Mouse (Mus musculus): Measurements from ENCODE around the gene Kcnj9. TPM values are rescaled to one million over a fixed set of nuclear protein-coding genes. Genes with fewer than 3 reads are reported as not detected.

The Kcnj9 gene
- polyA plus RNA-seq, 1 experiment from 2014 or later = 0.04 TPM

DNA sequence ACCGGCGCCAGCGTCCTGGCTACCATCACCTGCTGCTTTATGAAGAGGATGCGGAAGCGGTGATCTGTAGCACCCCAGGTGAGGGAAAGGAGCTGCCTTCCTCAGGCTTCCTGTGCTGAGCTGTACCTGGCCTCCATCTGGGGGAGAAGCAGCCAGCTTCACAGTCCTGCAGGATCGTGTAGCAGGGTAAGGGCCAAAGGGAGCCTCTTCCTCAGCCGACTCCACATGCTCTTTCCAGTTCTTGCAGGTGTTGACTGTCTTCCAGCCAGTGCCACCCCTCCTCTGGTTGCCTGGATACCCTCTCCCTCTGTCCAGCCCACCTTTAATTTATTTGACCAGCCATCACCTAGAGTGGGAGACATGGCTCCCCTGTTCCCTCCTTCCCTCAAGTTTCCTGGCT, 9.8 kb downstream of the Kcnj9 start:
- ATAC-seq (ENCODE audit: insufficient read depth) (no peak), DNase-seq (no peak)
- Histone ChIP-seq H3K9me3 (ENCODE audit: low read depth, low read length) (no peaks in the 10 kb centered on the region), H3K36me3 (ENCODE audit: insufficient read depth) (peaks cover 22% of the 10 kb centered on the region), H3K4me3 (ENCODE audit: low read depth, low read length) (no peak overlapping the region), H3K27me3 (ENCODE audit: insufficient read depth, low read length) (no peaks in the 10 kb centered on the region), H3K4me2 (no peak overlapping the region), H3K4me1 (ENCODE audit: insufficient read depth) (no peaks in the 10 kb centered on the region), H3K9ac (no peak overlapping the region), H3K27ac (ENCODE audit: low read depth) (no peak overlapping the region)
- no peak for TF ChIP-seq CTCF (IDR thresholded peaks at IDR 0.05; ENCODE audit: low read depth)
- 80% methylated on average over 7 of the region's 7 CpGs for WGBS

- Histone ChIP-seq H3K27ac (ENCODE audit: low read depth) (no peak overlapping the region), H3K36me3 (ENCODE audit: insufficient read depth) (peaks cover 22% of the 10 kb centered on the region), H3K4me2 (no peak overlapping the region), H3K9me3 (ENCODE audit: low read depth, low read length) (no peaks in the 10 kb centered on the region), H3K9ac (no peak overlapping the region), H3K27me3 (ENCODE audit: insufficient read depth, low read length) (no peaks in the 10 kb centered on the region), H3K4me1 (ENCODE audit: insufficient read depth) (no peaks in the 10 kb centered on the region), H3K4me3 (ENCODE audit: low read depth, low read length) (no peak overlapping the region)
- DNase-seq = no peak
- 85% methylated on average over 19 of the region's 19 CpGs for WGBS
- no peak for ATAC-seq (ENCODE audit: insufficient read depth)
- TF ChIP-seq CTCF (IDR thresholded peaks at IDR 0.05; ENCODE audit: low read depth) = no peak
Measured at GRCm38 (mm10) chr1:172318424-172319035, 10.6 kb downstream of the Kcnj9 start.

GRCm38 (mm10) chr1:172317946-172318345, 11.2 kb downstream of the Kcnj9 start:
- H3K4me1 ChIP-seq (ENCODE audit: insufficient read depth) = peaks cover 5% of the 10 kb centered on the region
- H3K4me2 ChIP-seq = no peak overlapping the region
- no peak overlapping the region for H3K27ac ChIP-seq (ENCODE audit: low read depth)
- 55% methylated on average over 15 of the region's 15 CpGs for WGBS
- peaks cover 22% of the 10 kb centered on the region for H3K36me3 ChIP-seq (ENCODE audit: insufficient read depth)
- DNase-seq = no peak
- no peaks in the 10 kb centered on the region for H3K27me3 ChIP-seq (ENCODE audit: insufficient read depth, low read length)
- H3K4me3 ChIP-seq (ENCODE audit: low read depth, low read length) = no peak overlapping the region
- no peak for TF ChIP-seq CTCF (IDR thresholded peaks at IDR 0.05; ENCODE audit: low read depth)
- H3K9ac ChIP-seq = no peak overlapping the region
- no peaks in the 10 kb centered on the region for H3K9me3 ChIP-seq (ENCODE audit: low read depth, low read length)
- no peak for ATAC-seq (ENCODE audit: insufficient read depth)

- WGBS = 57% methylated on average over 18 of the region's 18 CpGs
- H3K27ac ChIP-seq (ENCODE audit: low read depth) = no peak overlapping the region
- H3K4me1 ChIP-seq (ENCODE audit: insufficient read depth) = peaks cover 8% of the 10 kb centered on the region
- ATAC-seq (ENCODE audit: insufficient read depth) (no peak), DNase-seq (no peak)
- no peak for TF ChIP-seq CTCF (IDR thresholded peaks at IDR 0.05; ENCODE audit: low read depth)
- H3K4me2 ChIP-seq = no peak overlapping the region
- H3K36me3 ChIP-seq (ENCODE audit: insufficient read depth) = peaks cover 22% of the 10 kb centered on the region
- no peaks in the 10 kb centered on the region for H3K9me3 ChIP-seq (ENCODE audit: low read depth, low read length)
- no peaks in the 10 kb centered on the region for H3K27me3 ChIP-seq (ENCODE audit: insufficient read depth, low read length)
- no peak overlapping the region for H3K9ac ChIP-seq
- H3K4me3 ChIP-seq (ENCODE audit: low read depth, low read length) = no peak overlapping the region
Measured at GRCm38 (mm10) chr1:172317431-172317830, 11.7 kb downstream of the Kcnj9 start.

DNA sequence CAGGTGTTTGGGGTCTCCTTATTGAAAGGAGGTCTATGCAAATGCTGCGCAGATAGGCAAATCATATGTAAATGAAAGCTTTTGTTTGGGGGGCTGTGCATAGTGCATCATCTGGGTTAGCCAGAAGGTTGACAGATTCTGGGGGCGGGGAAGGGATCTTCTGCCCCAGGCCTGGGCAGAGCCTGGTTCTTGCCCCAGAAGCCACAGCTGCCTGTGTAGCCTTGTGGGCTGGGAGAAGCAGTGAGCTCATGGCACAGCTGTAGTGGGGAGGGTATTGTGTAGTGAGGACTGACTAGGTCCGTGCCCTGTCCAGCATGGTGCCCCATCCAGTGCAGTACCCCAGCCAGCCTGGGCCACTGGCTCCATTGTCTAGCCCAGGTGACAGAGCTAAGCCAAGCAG, 14.2 kb downstream of the Kcnj9 start:
- Histone ChIP-seq H3K27ac (ENCODE audit: low read depth) (no peak overlapping the region), H3K9me3 (ENCODE audit: low read depth, low read length) (no peaks in the 10 kb centered on the region), H3K4me3 (ENCODE audit: low read depth, low read length) (no peak overlapping the region), H3K36me3 (ENCODE audit: insufficient read depth) (peaks cover 18% of the 10 kb centered on the region), H3K27me3 (ENCODE audit: insufficient read depth, low read length) (no peaks in the 10 kb centered on the region), H3K4me2 (no peak overlapping the region), H3K4me1 (ENCODE audit: insufficient read depth) (peaks cover 8% of the 10 kb centered on the region), H3K9ac (no peak overlapping the region)
- no peak for TF ChIP-seq CTCF (IDR thresholded peaks at IDR 0.05; ENCODE audit: low read depth)
- DNase-seq (no peak), ATAC-seq (ENCODE audit: insufficient read depth) (no peak)
- WGBS = 79% methylated on average over 3 of the region's 3 CpGs

GRCm38 (mm10) chr1:172313613-172314411, 15.3 kb downstream of the Kcnj9 start:
- Histone ChIP-seq H3K9ac (no peak overlapping the region), H3K36me3 (ENCODE audit: insufficient read depth) (peaks cover 17% of the 10 kb centered on the region), H3K4me3 (ENCODE audit: low read depth, low read length) (0 out of 2 replicates have a peak overlapping the region, but pooled peaks have one; percentile 3), H3K27me3 (ENCODE audit: insufficient read depth, low read length) (no peaks in the 10 kb centered on the region), H3K9me3 (ENCODE audit: low read depth, low read length) (no peaks in the 10 kb centered on the region), H3K4me1 (ENCODE audit: insufficient read depth) (peaks cover 8% of the 10 kb centered on the region), H3K4me2 (peak overlapping the region; percentile 97), H3K27ac (ENCODE audit: low read depth) (no peak overlapping the region)
- TF ChIP-seq CTCF (IDR thresholded peaks at IDR 0.05; ENCODE audit: low read depth) = no peak
- DNase-seq (no peak), ATAC-seq (ENCODE audit: insufficient read depth) (no peak)
- WGBS = 75% methylated on average over 10 of the region's 10 CpGs

- DNase-seq (peak; percentile 47), ATAC-seq (ENCODE audit: insufficient read depth) (no peak)
- Histone ChIP-seq H3K36me3 (ENCODE audit: insufficient read depth) (peaks cover 9% of the 10 kb centered on the region; the same call in 1 of the 2 replicates), H3K9ac (peak overlapping the region; percentile 64), H3K4me1 (ENCODE audit: insufficient read depth) (peaks cover 8% of the 10 kb centered on the region), H3K27ac (ENCODE audit: low read depth) (no peak overlapping the region), H3K27me3 (ENCODE audit: insufficient read depth, low read length) (no peaks in the 10 kb centered on the region), H3K4me2 (peak overlapping the region; percentile 97), H3K4me3 (ENCODE audit: low read depth, low read length) (peak overlapping the region; percentile 63), H3K9me3 (ENCODE audit: low read depth, low read length) (no peaks in the 10 kb centered on the region)
- 11% methylated on average over 16 of the region's 16 CpGs for WGBS
- no peak for TF ChIP-seq CTCF (IDR thresholded peaks at IDR 0.05; ENCODE audit: low read depth)
Measured at GRCm38 (mm10) chr1:172312768-172313561, 16.2 kb downstream of the Kcnj9 start.
